Mouse (Mus musculus) limb, embryonic 13.5 days (tissue): ENCODE measurements at regions not wholly inside any gene's neighbourhood (a gene's known extent, or its start where the extent isn't known, plus 50 kb on each side); places are given as distances from the start of the nearest gene placed in this dataset.

Experiments used
- ATAC-seq: fragments of 200-750 bp; cut with Nextera tagmentation; 2 replicates; pipeline ENCODE4 v1.8.0; 2017; ENCODE audit warnings: low read depth, moderate number of reproducible peaks, moderate TSS enrichment; ENCODE audit not compliant: low FRiP score
- H3K27ac ChIP-seq: fragments of 300-500 bp; sonication (generic); 2 replicates; pipeline ENCODE4 v1.5.1; 2015; ENCODE audit warnings: inconsistent platforms, mild to moderate bottlenecking, moderate library complexity
- H3K27me3 ChIP-seq: fragments of 300-500 bp; sonication (generic); 2 replicates; pipeline ENCODE4 v1.6.1; 2015; ENCODE audit warnings: mild to moderate bottlenecking, inconsistent platforms
- H3K36me3 ChIP-seq: fragments of 300-500 bp; sonication (generic); 2 replicates; pipeline ENCODE4 v1.6.1; 2015; ENCODE audit warnings: inconsistent platforms, mild to moderate bottlenecking, moderate library complexity
- H3K4me1 ChIP-seq: fragments of 300-500 bp; sonication (generic); 2 replicates; pipeline ENCODE4 v1.6.1; 2015; ENCODE audit warnings: inconsistent platforms
- H3K4me2 ChIP-seq: fragments of 300-500 bp; sonication (generic); replicated peaks from 2 replicates; pipeline ENCODE4 v1.6.1; 2015; ENCODE audit warnings: inconsistent platforms, mild to moderate bottlenecking, moderate library complexity
- H3K4me3 ChIP-seq: fragments of 300-500 bp; sonication (generic); 2 replicates; pipeline ENCODE4 v1.5.1; 2015; ENCODE audit warnings: moderate library complexity, mild to moderate bottlenecking, inconsistent platforms
- H3K9ac ChIP-seq: fragments of 300-500 bp; sonication (generic); 2 replicates; pipeline ENCODE4 v1.6.1; 2015; ENCODE audit warnings: mild to moderate bottlenecking, inconsistent platforms
- H3K9me3 ChIP-seq: fragments of 300-500 bp; sonication (generic); 2 replicates; pipeline ENCODE4 v1.6.1; 2016; ENCODE audit warnings: inconsistent platforms
- WGBS: fragments of 180-500 bp; shearing (Covaris S2); methylation state at CpG from one replicate; pipeline ENCODE4 v1.1.7; 2015; 5-methylcytosine and 5-hydroxymethylcytosine counted together

GRCm38 (mm10) chr2:50696575-50696974, 400.0 kb upstream of the Mmadhc start:
- Histone ChIP-seq H3K4me3 (no peak overlapping the region), H3K36me3 (no peaks in the 10 kb centered on the region), H3K27me3 (peaks cover 3% of the 10 kb centered on the region; the same call in 1 of the 2 replicates), H3K27ac (no peak overlapping the region), H3K9ac (no peak overlapping the region), H3K4me2 (no peak overlapping the region), H3K4me1 (peaks cover 24% of the 10 kb centered on the region), H3K9me3 (no peaks in the 10 kb centered on the region)
- ATAC-seq, result no peak

GRCm38 (mm10) chr2:50694849-50695248, 398.2 kb upstream of the Mmadhc start:
- Histone ChIP-seq H3K4me2 (no peak overlapping the region), H3K9me3 (no peaks in the 10 kb centered on the region), H3K9ac (no peak overlapping the region), H3K27me3 (peaks cover 3% of the 10 kb centered on the region; the same call in 1 of the 2 replicates), H3K27ac (no peak overlapping the region), H3K4me1 (peaks cover 22% of the 10 kb centered on the region), H3K4me3 (no peak overlapping the region), H3K36me3 (no peaks in the 10 kb centered on the region)
- 66% methylated on average over 2 of the region's 2 CpGs for WGBS
- no peak for ATAC-seq

GRCm38 (mm10) chr2:50693784-50694350, 397.3 kb upstream of the Mmadhc start:
- H3K27ac ChIP-seq, result no peak overlapping the region
- peaks cover 15% of the 10 kb centered on the region for H3K4me1 ChIP-seq
- no peak for ATAC-seq
- H3K27me3 ChIP-seq, result peaks cover 3% of the 10 kb centered on the region; the same call in 1 of the 2 replicates
- no peak overlapping the region for H3K9ac ChIP-seq
- no peaks in the 10 kb centered on the region for H3K9me3 ChIP-seq
- 80% methylated on average over 7 of the region's 7 CpGs for WGBS
- H3K36me3 ChIP-seq, result no peaks in the 10 kb centered on the region
- no peak overlapping the region for H3K4me3 ChIP-seq
- no peak overlapping the region for H3K4me2 ChIP-seq

- no peak for ATAC-seq
- Histone ChIP-seq H3K9ac (no peak overlapping the region), H3K4me1 (peaks cover 11% of the 10 kb centered on the region; the same call in 1 of the 2 replicates), H3K27me3 (peaks cover 3% of the 10 kb centered on the region; the same call in 1 of the 2 replicates), H3K9me3 (0 out of 2 replicates have a peak, but pooled peaks cover 4% of the 10 kb centered on the region), H3K4me2 (no peak overlapping the region), H3K27ac (no peak overlapping the region), H3K4me3 (no peak overlapping the region), H3K36me3 (no peaks in the 10 kb centered on the region)
- WGBS, result 85% methylated on average over 11 of the region's 11 CpGs
Observed at GRCm38 (mm10) chr2:50690120-50691103, 393.8 kb upstream of the Mmadhc start.

- Histone ChIP-seq H3K27me3 (no peaks in the 10 kb centered on the region), H3K4me2 (no peak overlapping the region), H3K36me3 (no peaks in the 10 kb centered on the region), H3K4me3 (no peak overlapping the region), H3K9me3 (0 out of 2 replicates have a peak, but pooled peaks cover 4% of the 10 kb centered on the region), H3K9ac (no peak overlapping the region), H3K4me1 (0 out of 2 replicates have a peak, but pooled peaks cover 8% of the 10 kb centered on the region), H3K27ac (no peak overlapping the region; the same call in 1 of the 2 replicates)
- ATAC-seq, result no peak
- 55% methylated on average over 10 of the region's 10 CpGs for WGBS
Observed at GRCm38 (mm10) chr2:50687672-50688151, 391.1 kb upstream of the Mmadhc start.

GRCm38 (mm10) chr2:50687222-50687621, 390.6 kb upstream of the Mmadhc start:
- H3K4me3 ChIP-seq, result no peak overlapping the region
- WGBS, result 20% methylated on average over 5 of the region's 5 CpGs
- ATAC-seq, result peak; percentile 51; the same call in 1 of the 2 replicates
- 0 out of 2 replicates have a peak, but pooled peaks cover 8% of the 10 kb centered on the region for H3K4me1 ChIP-seq
- H3K27me3 ChIP-seq, result no peaks in the 10 kb centered on the region
- H3K27ac ChIP-seq, result no peak overlapping the region; the same call in 1 of the 2 replicates
- no peak overlapping the region for H3K9ac ChIP-seq
- 0 out of 2 replicates have a peak, but pooled peaks cover 4% of the 10 kb centered on the region for H3K9me3 ChIP-seq
- no peak overlapping the region for H3K4me2 ChIP-seq
- H3K36me3 ChIP-seq, result no peaks in the 10 kb centered on the region

- Histone ChIP-seq H3K27me3 (no peaks in the 10 kb centered on the region), H3K9ac (no peak overlapping the region), H3K36me3 (no peaks in the 10 kb centered on the region), H3K27ac (no peak overlapping the region), H3K4me2 (no peak overlapping the region), H3K4me3 (no peak overlapping the region), H3K4me1 (no peaks in the 10 kb centered on the region), H3K9me3 (peaks cover 4% of the 10 kb centered on the region)
- 85% methylated on average over 1 of the region's 1 CpGs for WGBS
- ATAC-seq, result no peak
Observed at GRCm38 (mm10) chr2:50677456-50677855, 380.9 kb upstream of the Mmadhc start.

GRCm38 (mm10) chr2:50675736-50676550, 379.3 kb upstream of the Mmadhc start:
- H3K9me3 ChIP-seq, result peaks cover 4% of the 10 kb centered on the region
- no peak overlapping the region for H3K4me3 ChIP-seq
- no peaks in the 10 kb centered on the region for H3K4me1 ChIP-seq
- no peak overlapping the region for H3K27ac ChIP-seq
- no peak overlapping the region for H3K9ac ChIP-seq
- H3K36me3 ChIP-seq, result no peaks in the 10 kb centered on the region
- no peak for ATAC-seq
- WGBS, result 72% methylated on average over 7 of the region's 7 CpGs
- H3K27me3 ChIP-seq, result no peaks in the 10 kb centered on the region
- H3K4me2 ChIP-seq, result no peak overlapping the region

GRCm38 (mm10) chr2:50674856-50675175, 378.2 kb upstream of the Mmadhc start:
- 88% methylated on average over 3 of the region's 3 CpGs for WGBS
- H3K4me2 ChIP-seq, result no peak overlapping the region
- no peaks in the 10 kb centered on the region for H3K4me1 ChIP-seq
- peaks cover 4% of the 10 kb centered on the region for H3K9me3 ChIP-seq
- no peaks in the 10 kb centered on the region for H3K27me3 ChIP-seq
- no peaks in the 10 kb centered on the region for H3K36me3 ChIP-seq
- no peak for ATAC-seq
- H3K4me3 ChIP-seq, result no peak overlapping the region
- H3K9ac ChIP-seq, result no peak overlapping the region
- no peak overlapping the region for H3K27ac ChIP-seq

GRCm38 (mm10) chr2:50674151-50674855, 377.7 kb upstream of the Mmadhc start:
- peaks cover 4% of the 10 kb centered on the region for H3K9me3 ChIP-seq
- 84% methylated on average over 7 of the region's 7 CpGs for WGBS
- no peak overlapping the region for H3K4me2 ChIP-seq
- ATAC-seq, result no peak
- H3K4me1 ChIP-seq, result no peaks in the 10 kb centered on the region
- H3K9ac ChIP-seq, result no peak overlapping the region
- no peaks in the 10 kb centered on the region for H3K27me3 ChIP-seq
- H3K36me3 ChIP-seq, result no peaks in the 10 kb centered on the region
- no peak overlapping the region for H3K27ac ChIP-seq
- H3K4me3 ChIP-seq, result no peak overlapping the region

- H3K9ac ChIP-seq, result no peak overlapping the region
- no peak overlapping the region for H3K27ac ChIP-seq
- no peak overlapping the region for H3K4me3 ChIP-seq
- no peak overlapping the region for H3K4me2 ChIP-seq
- no peaks in the 10 kb centered on the region for H3K4me1 ChIP-seq
- no peaks in the 10 kb centered on the region for H3K36me3 ChIP-seq
- H3K27me3 ChIP-seq, result no peaks in the 10 kb centered on the region
- H3K9me3 ChIP-seq, result no peaks in the 10 kb centered on the region
- no peak for ATAC-seq
Observed at GRCm38 (mm10) chr2:50669297-50669696, 372.7 kb upstream of the Mmadhc start.
